Mouse (Mus musculus) lung, postnatal 0 days (tissue): Measurements from ENCODE around the gene Cxcl9.

ENCODE experiments used
- CTCF ChIP-seq: IDR thresholded peaks from 2 replicates; pipeline ENCODE4 v1.5.1; 2016; ENCODE audit warnings: antibody characterized with exemption, mild to moderate bottlenecking
- EP300 ChIP-seq: IDR thresholded peaks from 2 replicates; pipeline ENCODE4 v1.6.1; 2016; ENCODE audit warnings: antibody characterized with exemption, mild to moderate bottlenecking, control low read depth

DNA sequence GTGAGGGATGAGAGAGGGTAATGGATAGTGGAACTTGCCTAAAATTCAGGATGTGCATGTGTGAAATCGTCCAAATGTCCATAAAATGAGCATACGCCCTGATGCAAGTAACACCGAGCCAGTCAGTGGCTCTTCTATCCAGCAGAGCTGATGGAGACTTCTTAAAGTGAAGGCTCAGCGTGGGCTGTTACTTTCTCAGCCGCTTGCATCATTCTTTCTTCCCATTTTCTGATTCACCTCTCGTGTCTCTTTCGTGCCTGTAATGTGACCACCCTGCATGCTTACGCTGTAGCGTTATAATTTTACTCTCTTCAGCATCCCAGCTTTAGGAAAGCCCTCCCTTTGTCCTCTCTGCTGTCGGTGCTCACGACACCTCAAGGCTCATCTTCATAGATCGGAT lies 3.2 kb upstream of the Cxcl9 start:
- TF ChIP-seq CTCF: no peak
- no peak for TF ChIP-seq EP300
